Mouse (Mus musculus) megakaryocyte, embryonic 14.5 days (primary cell): ENCODE results near the gene Polr2f.

Experiments
- FLI1 ChIP-seq: IDR thresholded peaks from 2 replicates; pipeline ENCODE4 v1.6.1; 2012; ENCODE audit warnings: low read length, inconsistent platforms, mixed read lengths
- GATA1 ChIP-seq: IDR thresholded peaks from 3 replicates; pipeline ENCODE4 v1.6.1; 2012; ENCODE audit warnings: mixed read lengths, low read length, inconsistent platforms, borderline replicate concordance

- no peak for TF ChIP-seq GATA1
- no peak for TF ChIP-seq FLI1
These were observed 21.5 kb downstream of the Polr2f start for GRCm38 (mm10) chr15:79162301-79162700.
